Mouse (Mus musculus): Measurements from ENCODE around the gene Stox2. TPM values are rescaled to one million over a fixed set of nuclear protein-coding genes. Genes with fewer than 3 reads are reported as not detected.

Stox2 gene
- total and polyA plus RNA-seq, 3 experiments, result under 0.01 TPM; not detected in 2

- Histone ChIP-seq H3K27me3 (ENCODE audit: control insufficient read depth in 1 of 2, insufficient read depth in 2 of 2, low read length in 2 of 2) (no peaks in the 10 kb centered on the region), H3K4me1 (ENCODE audit: control insufficient read depth in 1 of 2, insufficient read depth in 2 of 2, low read length in 2 of 2) (no peaks in the 10 kb centered on the region), H3K36me3 (ENCODE audit: control insufficient read depth in 1 of 2, insufficient read depth in 2 of 2, low read length in 2 of 2) (no peaks in the 10 kb centered on the region), H3K79me2 (ENCODE audit: control insufficient read depth, insufficient read depth, low read length, poor library complexity) (no peaks in the 10 kb centered on the region), H3K4me3 (ENCODE audit: control insufficient read depth in 1 of 2, insufficient read depth in 1 of 2, low read depth in 2 of 2, low read length in 2 of 2) (no peak overlapping the region), H3K27ac (ENCODE audit: control insufficient read depth, low read depth, low read length) (no peak overlapping the region), H3K9me3 (replicated peaks; ENCODE audit: insufficient read depth, low read length) (no peaks in the 10 kb centered on the region), H3K9ac (ENCODE audit: control insufficient read depth, low read depth, low read length, poor library complexity, severe bottlenecking) (no peak overlapping the region)
- DNase-seq (ENCODE audit: low read depth, low spot score), result no peak
- TF ChIP-seq TCF12 (IDR thresholded peaks at IDR 0.05; ENCODE audit: low read depth, low read length) (no peak), ZNF384 (IDR thresholded peaks at IDR 0.05; ENCODE audit: low read depth, low read length) (no peak), MAZ (IDR thresholded peaks at IDR 0.05; ENCODE audit: low read depth, low read length) (no peak), E2F4 (IDR thresholded peaks at IDR 0.05; ENCODE audit: borderline replicate concordance, low read depth, low read length) (no peak), RAD21 (IDR thresholded peaks at IDR 0.05; ENCODE audit: low read depth, low read length) (no peak), ZC3H11A (IDR thresholded peaks at IDR 0.05; ENCODE audit: low read depth, low read length) (no peak), POLR2A (IDR thresholded peaks at IDR 0.05; ENCODE audit: control insufficient read depth in 1 of 2, insufficient read depth in 1 of 2, low read depth in 1 of 2, low read length in 2 of 2, poor library complexity in 1 of 2) (no peak), NELFE (IDR thresholded peaks at IDR 0.05; ENCODE audit: low read depth, low read length) (no peak), MEF2A (IDR thresholded peaks at IDR 0.05; ENCODE audit: extremely low read depth, insufficient replicate concordance, low read depth, low read length, poor library complexity, severe bottlenecking) (no peak), GATA1 (IDR thresholded peaks at IDR 0.05; ENCODE audit: low read depth, low read length) (no peak), POLR2AphosphoS2 (IDR thresholded peaks at IDR 0.05; ENCODE audit: low read length) (no peak), JUND (IDR thresholded peaks at IDR 0.05; ENCODE audit: low read depth, low read length) (no peak)
Measured at GRCm38 (mm10) chr8:47286081-47286700, 160.0 kb downstream of the Stox2 start.

DNA sequence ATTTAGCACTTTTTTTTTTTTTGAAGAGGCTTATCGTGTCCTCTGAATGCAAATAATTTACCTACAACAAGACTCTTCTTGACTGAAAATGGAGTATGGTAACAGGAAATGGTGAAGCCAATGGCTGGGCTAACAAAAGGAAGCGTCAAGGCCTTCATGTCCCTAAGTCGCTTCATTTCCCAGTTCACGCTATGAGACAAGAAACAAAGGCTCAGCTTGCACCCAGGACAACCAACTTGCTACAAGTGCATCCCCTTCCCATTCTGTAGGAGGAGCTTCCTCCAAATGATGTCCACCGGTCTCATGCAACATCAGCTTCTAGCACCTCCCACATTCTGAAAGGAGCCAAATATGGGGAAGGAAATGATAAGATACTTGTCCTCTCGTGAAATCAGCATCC is 160.7 kb downstream of the Stox2 start:
- Histone ChIP-seq H3K27me3 (ENCODE audit: control insufficient read depth in 1 of 2, insufficient read depth in 2 of 2, low read length in 2 of 2) (no peaks in the 10 kb centered on the region), H3K36me3 (ENCODE audit: control insufficient read depth in 1 of 2, insufficient read depth in 2 of 2, low read length in 2 of 2) (no peaks in the 10 kb centered on the region), H3K9ac (ENCODE audit: control insufficient read depth, low read depth, low read length, poor library complexity, severe bottlenecking) (no peak overlapping the region), H3K79me2 (ENCODE audit: control insufficient read depth, insufficient read depth, low read length, poor library complexity) (no peaks in the 10 kb centered on the region), H3K27ac (ENCODE audit: control insufficient read depth, low read depth, low read length) (no peak overlapping the region), H3K4me1 (ENCODE audit: control insufficient read depth in 1 of 2, insufficient read depth in 2 of 2, low read length in 2 of 2) (no peaks in the 10 kb centered on the region), H3K9me3 (replicated peaks; ENCODE audit: insufficient read depth, low read length) (no peaks in the 10 kb centered on the region), H3K4me3 (ENCODE audit: control insufficient read depth in 1 of 2, insufficient read depth in 1 of 2, low read depth in 2 of 2, low read length in 2 of 2) (no peak overlapping the region)
- TF ChIP-seq RCOR1 (IDR thresholded peaks at IDR 0.05; ENCODE audit: low read depth, low read length) (no peak), BHLHE40 (IDR thresholded peaks at IDR 0.05; ENCODE audit: borderline replicate concordance, low read depth, low read length) (no peak), MYC (IDR thresholded peaks at IDR 0.05; ENCODE audit: low read depth, low read length) (no peak), NELFE (IDR thresholded peaks at IDR 0.05; ENCODE audit: low read depth, low read length) (no peak), HCFC1 (IDR thresholded peaks at IDR 0.05; ENCODE audit: low read depth, low read length) (no peak), ZKSCAN1 (IDR thresholded peaks at IDR 0.05; ENCODE audit: low read depth, low read length) (no peak), ZNF384 (IDR thresholded peaks at IDR 0.05; ENCODE audit: low read depth, low read length) (no peak), E2F4 (IDR thresholded peaks at IDR 0.05; ENCODE audit: borderline replicate concordance, low read depth, low read length) (no peak), ZMIZ1 (IDR thresholded peaks at IDR 0.05; ENCODE audit: low read depth, low read length) (no peak), CHD1 (IDR thresholded peaks at IDR 0.05; ENCODE audit: low read depth, low read length) (no peak), MXI1 (IDR thresholded peaks at IDR 0.05; ENCODE audit: low read depth, low read length) (no peak), POLR2A (IDR thresholded peaks at IDR 0.05; ENCODE audit: control insufficient read depth in 1 of 2, insufficient read depth in 1 of 2, low read depth in 1 of 2, low read length in 2 of 2, poor library complexity in 1 of 2) (no peak), JUND (IDR thresholded peaks at IDR 0.05; ENCODE audit: low read depth, low read length) (no peak)
- no peak for DNase-seq (ENCODE audit: low read depth, low spot score)

Data from MEL (cell line).